ENCODE assay signal across 15 mouse cellular contexts in the genomic region with DNA sequence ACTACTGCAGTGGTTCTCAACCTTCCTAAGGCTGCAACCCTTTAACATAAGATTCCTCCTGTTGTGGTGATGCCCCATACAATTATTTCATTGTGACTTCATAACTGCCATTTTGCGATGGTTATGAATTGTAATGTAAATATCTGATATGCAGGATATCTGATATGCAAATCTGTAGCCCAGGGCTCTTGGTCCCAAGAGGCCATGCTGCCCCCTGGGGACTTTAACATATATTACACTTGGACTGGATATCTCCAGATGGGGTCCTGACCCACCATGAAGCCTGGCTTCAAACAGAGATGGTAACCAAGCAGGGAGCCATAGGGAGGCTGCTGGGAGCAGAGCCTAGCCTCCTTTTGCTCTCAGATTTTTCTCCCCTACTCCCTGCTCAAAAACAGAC. TPM values are rescaled to one million over a fixed set of nuclear protein-coding genes. Genes with fewer than 3 reads are reported as not detected.
DNase-seq lines count a peak whose midpoint lies in the region; ATAC-seq and TF ChIP-seq lines count a peak whose summit lies in the region.
"Had no signal": no experiment of that assay in that cellular context is flagged by ENCODE, and none has a peak within 500 bp of the region (broad histone marks: within the 10 kb centered on the region; RNA-seq: fewer than 3 reads in every experiment).

No protein-coding gene starts in this region.

- peaks cover 50% of the 10 kb centered on the region for H3K4me1 ChIP-seq in forebrain, embryonic 12.5 days
- peaks cover 25% of the 10 kb centered on the region for H3K4me1 ChIP-seq in forebrain, embryonic 11.5 days (replicated peaks; ENCODE audit: control insufficient read depth, insufficient read depth, low read length)
- H3K4me1 ChIP-seq in kidney, adult 2 months (ENCODE audit: control insufficient read depth, insufficient read depth, low read length), result 0 out of 2 replicates have a peak, but pooled peaks cover 6% of the 10 kb centered on the region
- H3K4me1 ChIP-seq in ES-Bruce4 (ENCODE audit: control insufficient read depth, insufficient read depth, low read length), result no peaks in the 10 kb centered on the region

- H3K4me3 ChIP-seq in forebrain, embryonic 12.5 days (replicated peaks), result no peak overlapping the region
- no peak overlapping the region for H3K4me3 ChIP-seq in forebrain, embryonic 11.5 days (ENCODE audit: low read depth, low read length)
- H3K4me3 ChIP-seq in kidney, adult 2 months (ENCODE audit: insufficient read depth, low read depth, low read length), result no peak overlapping the region
- no peak overlapping the region for H3K4me3 ChIP-seq in ES-Bruce4 (ENCODE audit: low read depth, low read length)
- H3K4me3 ChIP-seq: erythroblast, embryonic 14.5 days; kidney, embryonic 15.5 days had no signal

- ATAC-seq in forebrain, embryonic 12.5 days (ENCODE audit: low FRiP score), result no peak
- no peak for ATAC-seq in forebrain, embryonic 11.5 days (replicated peaks; ENCODE audit: low FRiP score)

- no peak for DNase-seq in forebrain, embryonic 11.5 days (ENCODE audit: low spot score)
- DNase-seq in kidney, adult 2 months, result no peak
- DNase-seq in kidney, postnatal 36 days, result no peak
- DNase-seq in lung, postnatal 10 days, result peak; percentile 24
- no peak for DNase-seq in layer of hippocampus, adult 8-10 months (ENCODE audit: low spot score in 2 of 2)
- no peak for DNase-seq in kidney, postnatal 25 days
- DNase-seq: cerebellum, adult 9-11 months; gastrocnemius, postnatal 10 days had no signal

- peak overlapping the region; percentile 42; the same call in 1 of the 2 replicates for H3K27ac ChIP-seq in forebrain, embryonic 12.5 days
- no peak overlapping the region for H3K27ac ChIP-seq in forebrain, embryonic 11.5 days (ENCODE audit: low read depth, low read length)
- H3K27ac ChIP-seq in kidney, adult 2 months (ENCODE audit: insufficient read depth, low read depth, low read length), result no peak overlapping the region
- H3K27ac ChIP-seq in ES-Bruce4 (ENCODE audit: insufficient read depth, low read length), result no peak overlapping the region

- H3K36me3 ChIP-seq in forebrain, embryonic 12.5 days (replicated peaks), result no peaks in the 10 kb centered on the region
- no peaks in the 10 kb centered on the region for H3K36me3 ChIP-seq in forebrain, embryonic 11.5 days (ENCODE audit: control insufficient read depth, insufficient read depth, low read length)
- H3K36me3 ChIP-seq in kidney, adult 2 months (ENCODE audit: control insufficient read depth, insufficient read depth, low read length), result no peaks in the 10 kb centered on the region
- H3K36me3 ChIP-seq in ES-Bruce4 (ENCODE audit: control insufficient read depth, insufficient read depth, low read length, poor library complexity, severe bottlenecking), result no peaks in the 10 kb centered on the region
- H3K36me3 ChIP-seq: kidney, embryonic 15.5 days had no signal

- TF ChIP-seq EP300 in ES-Bruce4 (IDR thresholded peaks at IDR 0.05; ENCODE audit: insufficient read depth, low read depth, low read length), result no peak

- H3K9me3 ChIP-seq in forebrain, embryonic 12.5 days, result no peaks in the 10 kb centered on the region
- H3K9me3 ChIP-seq in forebrain, embryonic 11.5 days (ENCODE audit: control insufficient read depth, low read length), result no peaks in the 10 kb centered on the region
- no peaks in the 10 kb centered on the region for H3K9me3 ChIP-seq in ES-Bruce4 (replicated peaks; ENCODE audit: control insufficient read depth, insufficient read depth, low read length, poor library complexity, severe bottlenecking)
- H3K9me3 ChIP-seq: kidney, embryonic 15.5 days had no signal

- no peak for TF ChIP-seq POLR2A in kidney, adult 2 months (IDR thresholded peaks at IDR 0.05; ENCODE audit: low read depth, low read length)
- TF ChIP-seq POLR2A in ES-Bruce4 (IDR thresholded peaks at IDR 0.05; ENCODE audit: insufficient read depth, low read length), result no peak

- H3K4me2 ChIP-seq in forebrain, embryonic 12.5 days, result no peak overlapping the region
- H3K4me2 ChIP-seq in forebrain, embryonic 11.5 days (ENCODE audit: low read depth, low read length, severe bottlenecking), result no peak overlapping the region
- H3K4me2 ChIP-seq: kidney, embryonic 15.5 days had no signal

- WGBS in forebrain, embryonic 12.5 days, result 96% methylated on average over 1 of the region's 1 CpGs
- 87% methylated on average over 1 of the region's 1 CpGs for WGBS in forebrain, embryonic 11.5 days
- WGBS in kidney, adult 2 months, result 74% methylated on average over 1 of the region's 1 CpGs

- TF ChIP-seq CTCF in kidney, adult 2 months (conservative IDR thresholded peaks at IDR 0.05; ENCODE audit: insufficient read depth, insufficient read length, low read depth, low read length), result 0 out of 2 replicates have a peak, but pooled peaks have one; percentile 23
- peak; percentile 7 for TF ChIP-seq CTCF in ES-Bruce4 (IDR thresholded peaks at IDR 0.05; ENCODE audit: low read depth, low read length)

- no peak overlapping the region for H3K9ac ChIP-seq in forebrain, embryonic 12.5 days
- no peak overlapping the region for H3K9ac ChIP-seq in forebrain, embryonic 11.5 days (ENCODE audit: low read length)
- H3K9ac ChIP-seq in ES-Bruce4 (ENCODE audit: low read depth, poor library complexity, severe bottlenecking), result no peak overlapping the region
- H3K9ac ChIP-seq: kidney, embryonic 15.5 days had no signal

- H3K27me3 ChIP-seq in forebrain, embryonic 12.5 days, result 0 out of 2 replicates have a peak, but pooled peaks cover 7% of the 10 kb centered on the region
- no peaks in the 10 kb centered on the region for H3K27me3 ChIP-seq in forebrain, embryonic 11.5 days (ENCODE audit: control insufficient read depth, insufficient read depth, low read length)
- H3K27me3 ChIP-seq in kidney, adult 2 months (replicated peaks; ENCODE audit: control insufficient read depth, insufficient read depth, low read length), result no peaks in the 10 kb centered on the region
- no peaks in the 10 kb centered on the region for H3K27me3 ChIP-seq in ES-Bruce4 (ENCODE audit: control insufficient read depth, insufficient read depth, low read length, poor library complexity, severe bottlenecking)

RNA-seq across cellular contexts. Expression of gene B230104I21Rik, which starts 56.7 kb away (rescaled TPM):
- polyA plus RNA-seq in forebrain, embryonic 12.5 days (2016; fragmentation: Nextera tagmentation; extraction: Ambion mirVana), result 0.23 TPM in 1 of 2 replicates, not detected in the other
- polyA plus RNA-seq in forebrain, embryonic 11.5 days (2014; fragmentation: Nextera tagmentation; extraction: Ambion mirVana), result not detected in 2 replicates
- not detected in 2 replicates for polyA plus RNA-seq in kidney, adult 2 months (2012; rRNA removed)
- not detected in 2 replicates for polyA plus RNA-seq in ES-Bruce4 (2011; ENCODE audit: insufficient read depth, insufficient read length, low read depth, missing spikeins)
- under 1 TPM in 2 of 4 experiments, not detected in 2; 0.64 to 0.94 TPM for total RNA-seq in layer of hippocampus, adult 8-10 months (2022)
- total RNA-seq: adrenal gland, postnatal 4 days; gastrocnemius, postnatal 10 days had no signal
- polyA plus RNA-seq: erythroblast, embryonic 14.5 days; kidney, embryonic 15.5 days; limb, embryonic 14.5 days; stomach, embryonic 14.5 days had no signal
